Mouse (Mus musculus) kidney, postnatal 14 days (tissue): ENCODE data around the gene Grb7.

Source experiments
- DNase-seq: peaks from one replicate; pipeline ENCODE4 v3.0.0; 2022; ENCODE audit warnings: mixed read lengths

The Grb7 gene

DNA sequence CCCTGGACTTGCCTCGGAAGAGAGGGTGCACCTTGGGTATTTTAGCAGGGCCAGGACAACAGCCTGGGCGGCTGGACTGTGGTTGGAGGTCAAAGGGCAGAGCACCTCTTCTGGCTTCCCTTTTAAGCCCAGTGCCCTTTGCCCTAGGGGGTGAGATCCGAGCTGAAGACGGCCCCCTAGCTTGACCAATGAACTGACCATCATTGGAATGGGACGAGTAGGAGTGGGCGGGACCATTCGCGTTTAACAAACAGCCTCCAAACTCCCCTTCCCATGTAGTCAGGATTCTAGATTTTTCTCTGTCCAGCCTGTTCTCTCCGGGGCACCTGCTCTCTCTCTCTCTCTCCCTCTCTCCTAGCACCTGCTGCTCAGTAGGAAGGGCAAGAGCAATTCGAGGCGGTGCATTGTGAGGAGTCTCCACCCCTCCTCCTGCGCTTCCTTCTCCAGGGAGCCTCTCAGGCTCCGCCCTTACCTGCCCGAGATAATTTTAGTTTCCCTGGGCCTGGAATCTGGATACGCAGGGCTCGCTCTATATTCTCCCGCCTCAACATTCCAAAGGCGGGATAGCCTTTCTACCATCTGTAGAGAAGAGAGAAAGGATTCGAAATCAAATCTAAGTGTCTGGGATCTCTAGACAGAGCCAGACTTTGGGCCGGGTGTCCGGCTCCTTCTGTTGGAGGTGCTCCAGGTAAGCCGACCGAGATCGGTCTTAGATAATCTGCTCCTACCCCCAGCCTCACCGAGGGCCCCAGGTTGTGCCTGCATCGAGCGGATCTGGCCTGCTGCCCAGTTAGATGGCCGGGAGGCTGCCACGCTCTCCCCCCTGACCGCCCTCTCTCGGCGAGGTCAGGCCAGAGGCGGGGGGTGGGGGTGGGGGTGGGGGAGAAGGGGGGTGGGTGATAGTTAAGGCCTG, 624 bp downstream of the Grb7 start:
- DNase-seq, result peak; percentile 88

DNA sequence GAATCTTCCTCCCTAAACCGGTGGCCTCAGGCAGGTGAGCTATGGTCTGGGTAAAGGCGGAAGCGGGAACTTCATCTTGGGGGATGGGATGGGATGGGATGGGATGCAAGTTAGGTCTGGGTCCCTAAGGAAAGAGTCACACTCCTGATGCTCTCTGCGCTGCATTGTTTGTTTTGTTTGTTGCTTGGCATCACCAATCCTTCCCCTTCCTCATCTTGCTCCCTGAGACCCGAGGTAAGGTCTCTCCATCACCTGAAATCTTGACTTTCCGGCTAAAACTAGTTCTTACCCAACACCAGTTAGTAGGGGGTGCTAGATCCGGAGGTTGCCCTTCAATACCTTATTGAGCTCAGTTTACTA, 1.3 kb downstream of the Grb7 start:
- DNase-seq, result no peak

DNA sequence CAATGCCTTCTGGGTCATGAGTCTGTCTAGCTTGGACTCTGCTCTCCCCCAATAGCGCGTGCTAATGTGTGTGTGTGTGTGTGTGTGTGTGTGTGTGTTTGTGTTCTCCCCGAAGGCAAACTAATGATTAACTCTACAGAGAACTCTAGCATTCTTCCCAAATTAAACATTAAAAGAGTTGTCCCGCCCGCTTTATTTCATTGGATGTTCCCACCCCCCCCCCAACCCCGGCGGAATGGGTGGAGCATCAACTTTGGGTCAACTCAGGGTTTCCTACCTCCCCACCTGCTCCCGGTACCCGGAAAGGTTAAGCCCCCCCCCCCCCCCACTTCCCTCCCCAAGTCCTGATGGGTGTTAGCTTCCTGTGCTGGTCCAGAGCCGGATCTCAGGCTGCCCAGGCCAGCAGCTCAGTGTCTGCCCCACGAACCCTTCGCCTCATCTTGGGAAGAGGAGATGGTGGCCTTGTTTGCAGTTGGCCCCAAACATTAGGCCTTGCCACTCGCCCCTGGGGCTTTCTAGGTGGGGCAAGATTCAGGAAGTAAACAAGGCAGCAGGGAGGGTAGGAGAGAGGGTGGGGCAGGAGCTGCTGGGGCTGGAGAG, 2.1 kb downstream of the Grb7 start:
- DNase-seq, result peak; percentile 86

DNA sequence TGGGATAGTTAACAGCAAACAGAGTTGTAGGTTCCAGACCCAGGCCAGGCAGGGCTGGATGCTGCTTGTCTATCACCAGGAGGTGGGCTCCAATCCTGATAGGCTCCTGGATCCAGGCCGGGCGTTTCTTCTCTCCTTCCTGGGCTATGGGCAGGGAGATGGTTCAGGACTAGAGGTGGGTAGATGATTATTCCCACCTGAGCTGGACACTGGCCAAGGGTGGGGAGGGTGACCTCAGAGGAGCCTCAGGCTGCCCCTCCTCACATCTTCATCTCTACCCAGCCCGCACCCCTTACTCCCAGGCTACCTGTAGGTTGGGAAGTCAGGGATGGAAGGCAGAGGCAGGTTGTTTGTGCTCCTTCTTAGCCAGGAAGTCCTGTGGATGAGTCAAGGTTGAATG, 3.2 kb downstream of the Grb7 start:
- peak; percentile 33 for DNase-seq

DNA sequence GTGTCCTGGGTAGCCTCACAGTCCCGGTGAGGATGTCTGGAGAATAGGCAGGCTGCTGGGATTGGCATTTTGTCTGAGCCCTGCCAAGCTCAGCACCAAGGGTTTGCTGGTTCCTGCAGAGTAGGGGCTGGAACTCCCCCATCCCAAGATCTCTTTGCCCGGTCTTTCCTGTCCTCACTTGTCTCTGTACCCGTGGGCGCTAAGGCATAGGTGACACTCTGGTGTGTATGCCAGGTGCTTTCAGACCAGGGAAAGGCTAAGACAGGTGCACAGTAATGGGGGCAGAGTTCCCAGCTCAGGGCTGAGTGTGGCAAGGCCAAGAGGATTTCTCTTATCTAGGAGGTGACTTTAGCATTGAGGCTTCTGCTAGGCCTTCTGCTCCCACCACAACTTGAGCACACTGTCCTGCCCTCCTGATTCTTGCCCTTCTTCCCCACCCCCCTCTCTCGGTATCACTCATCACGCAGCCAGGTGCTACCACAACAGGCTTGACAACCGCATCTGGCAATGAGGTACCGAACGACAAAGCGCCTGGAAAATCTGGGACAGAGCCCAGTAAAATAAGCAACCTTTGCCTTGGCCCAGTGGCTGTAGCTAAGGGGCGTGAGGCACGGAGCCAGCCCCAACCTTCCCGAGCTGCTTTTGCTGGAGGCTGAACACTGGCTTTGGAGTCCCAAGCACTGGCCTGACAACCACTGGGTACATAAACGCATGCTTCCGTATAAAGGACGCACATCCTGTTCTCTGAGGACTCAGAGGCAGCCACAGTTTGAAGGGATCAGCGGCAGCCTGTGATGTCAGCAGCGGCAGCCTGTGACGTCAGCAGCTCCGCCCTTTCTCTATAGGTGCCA, 4.0 kb downstream of the Grb7 start:
- DNase-seq, result peak; percentile 68

DNA sequence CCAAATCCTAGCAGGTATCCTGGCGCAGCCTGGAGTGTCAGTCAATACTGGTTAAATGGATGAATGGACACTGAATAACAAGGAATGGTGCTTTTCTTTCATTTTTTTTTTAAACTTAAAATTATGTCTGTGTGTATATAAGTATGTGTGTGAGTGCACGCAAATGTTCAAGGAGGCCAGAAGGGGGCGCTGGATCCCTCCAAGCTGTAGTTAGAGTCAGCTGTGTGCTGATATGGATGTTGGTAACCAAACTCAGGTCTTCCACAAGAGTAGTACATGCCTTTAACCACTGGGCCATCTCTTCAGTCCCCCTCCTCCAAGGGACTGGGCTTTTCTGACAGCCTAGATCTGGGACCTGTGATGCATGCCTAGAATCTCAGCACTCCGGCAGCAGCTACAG, 9.3 kb downstream of the Grb7 start:
- no peak for DNase-seq

DNA sequence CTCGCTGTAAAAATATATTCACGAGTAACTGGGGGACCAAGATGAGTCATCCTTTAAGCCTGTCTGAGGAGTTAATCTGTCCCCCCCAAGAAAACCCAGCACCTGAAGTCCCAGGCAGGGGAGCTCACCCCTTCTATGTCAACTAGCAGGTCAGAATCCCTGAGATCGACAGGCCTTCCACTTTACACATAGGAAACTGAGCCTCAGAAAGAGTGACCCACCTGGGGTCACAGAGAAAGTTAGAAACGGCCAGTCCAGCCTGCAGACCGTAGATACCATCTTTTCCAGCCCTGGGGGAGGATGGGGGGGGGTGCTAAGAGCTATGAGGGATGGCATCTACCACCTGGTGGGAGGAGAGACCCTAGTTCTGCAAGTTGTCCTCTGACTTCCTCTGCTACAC, 10.4 kb downstream of the Grb7 start:
- DNase-seq, result no peak

DNA sequence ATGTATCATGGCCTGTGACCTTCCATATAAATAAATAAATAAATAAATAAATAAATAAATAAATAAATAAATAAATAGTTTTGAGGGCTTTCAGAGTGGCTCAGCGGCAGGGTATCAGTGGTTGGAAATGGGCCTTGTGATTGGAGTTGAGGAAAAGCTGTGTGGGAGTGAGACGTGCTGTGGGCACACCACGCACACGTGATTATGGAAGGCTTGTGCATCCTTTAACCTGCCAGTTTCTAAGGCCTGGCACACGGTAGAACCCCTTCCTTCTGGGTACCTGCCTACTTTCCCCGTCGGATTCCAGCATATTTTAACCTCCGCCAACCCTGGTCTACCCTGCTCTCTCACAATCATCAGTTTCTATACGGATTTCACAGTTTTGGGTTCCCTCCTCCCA, 10.8 kb downstream of the Grb7 start:
- DNase-seq, result no peak

DNA sequence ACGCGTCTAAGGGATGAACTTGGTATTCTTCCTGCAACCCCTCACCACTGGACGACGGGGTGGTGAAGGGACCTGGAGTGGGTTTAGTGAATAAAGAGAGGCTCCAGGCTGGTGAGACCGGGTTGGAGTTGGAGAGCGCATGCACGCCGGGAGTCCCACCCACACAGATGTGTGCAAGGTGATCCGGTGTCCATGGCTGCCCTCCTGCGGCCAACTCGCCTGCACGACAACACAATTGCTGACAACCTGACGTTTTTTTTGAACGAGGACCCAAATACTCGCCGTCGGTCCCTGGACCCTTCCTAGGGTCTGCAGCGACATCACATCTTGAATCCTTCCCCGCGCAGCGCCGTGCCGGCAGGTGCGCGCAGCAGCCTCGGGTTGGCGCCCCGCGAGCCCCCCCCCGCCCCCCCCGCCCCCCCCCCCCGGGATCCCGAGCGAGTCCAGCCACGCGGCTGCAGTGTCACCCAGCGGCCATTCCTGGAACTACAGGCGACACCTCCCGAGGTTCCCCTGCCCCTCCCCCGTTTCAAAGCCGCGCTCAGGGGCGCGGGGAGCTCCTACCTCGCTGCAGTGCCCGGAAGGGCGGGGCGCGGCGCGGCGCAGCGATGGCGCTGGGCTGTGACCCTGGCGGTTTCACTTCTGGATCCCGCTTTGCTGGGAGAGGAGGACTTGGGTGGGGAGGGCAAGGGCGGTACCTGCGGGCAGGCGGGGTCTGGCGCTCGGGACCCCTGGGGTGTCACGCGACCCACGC, 11.3 kb downstream of the Grb7 start:
- peak; percentile 90 for DNase-seq

DNA sequence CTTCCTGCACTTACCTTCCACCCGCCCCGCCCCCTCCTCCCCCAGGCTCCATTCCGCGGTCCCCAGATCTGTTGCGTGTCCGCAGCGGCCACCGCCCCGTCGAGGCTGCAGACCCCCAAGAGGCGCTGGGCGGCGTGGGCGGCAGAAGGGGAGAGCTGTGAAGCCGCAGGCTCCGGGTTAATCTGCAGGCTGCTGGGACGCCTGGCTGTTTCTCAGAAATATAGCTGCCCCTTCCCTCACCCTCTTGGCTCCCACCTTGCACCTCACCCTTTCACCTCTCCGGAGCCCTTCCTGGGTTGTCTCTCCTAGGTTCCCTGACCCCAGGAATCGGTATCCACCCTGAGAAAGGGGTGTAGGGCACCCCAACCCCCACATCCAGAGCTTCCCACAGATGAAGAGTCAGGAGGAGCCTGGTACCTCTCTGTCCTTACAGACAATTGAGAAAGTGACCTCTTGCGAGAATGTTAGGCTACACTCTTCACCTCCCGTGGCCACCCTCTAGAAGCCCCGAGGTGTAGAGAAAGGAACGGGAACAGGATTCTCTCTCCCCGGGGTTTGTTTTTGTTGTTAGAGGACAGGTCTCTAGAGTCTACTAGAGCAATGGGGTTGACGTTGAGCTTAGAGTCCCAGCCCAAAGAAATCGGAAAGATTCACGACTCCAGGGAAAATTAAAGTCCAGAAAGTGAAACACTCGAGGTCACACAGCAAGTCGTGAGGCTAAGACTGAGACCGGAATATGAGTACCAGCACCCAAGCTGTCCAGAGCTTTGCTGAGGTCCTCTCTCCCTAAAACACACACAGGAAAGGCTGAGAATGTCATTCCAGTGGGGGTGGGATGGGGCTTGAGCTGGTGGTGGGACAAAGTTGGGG, 12.2 kb downstream of the Grb7 start:
- no peak for DNase-seq

DNA sequence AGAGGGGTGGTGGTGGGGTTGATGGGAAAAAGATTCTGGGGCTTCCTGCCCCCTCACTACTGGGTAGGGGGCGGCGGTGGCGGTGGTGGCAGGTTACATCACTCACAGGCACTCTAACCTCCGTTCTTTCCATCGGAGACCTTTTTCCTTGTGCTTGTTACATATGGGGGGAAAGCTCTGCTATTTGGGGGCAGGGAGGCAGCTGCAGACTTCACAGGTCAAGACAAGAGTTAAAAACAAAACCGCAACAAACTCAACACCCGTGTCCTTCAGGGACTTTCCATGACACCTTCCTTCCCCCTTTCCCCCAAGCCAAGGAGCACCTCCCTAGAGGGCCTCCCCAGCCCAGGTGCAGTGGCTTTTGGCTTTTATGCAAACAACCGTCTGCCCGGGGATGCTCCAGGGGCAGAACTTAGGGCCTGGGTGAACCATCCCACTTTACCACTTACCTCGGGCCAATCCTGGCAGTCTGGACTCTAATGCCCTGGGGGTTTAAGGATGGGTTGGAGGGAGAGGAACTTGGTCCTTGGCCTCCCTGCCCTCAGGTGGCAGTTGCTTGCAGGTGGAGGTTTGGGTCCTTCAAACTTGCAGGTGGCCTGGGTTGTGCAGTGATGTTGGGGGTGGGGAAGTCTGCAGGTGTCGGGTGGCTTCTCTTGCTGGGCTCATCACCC, 13.0 kb downstream of the Grb7 start:
- no peak for DNase-seq

DNA sequence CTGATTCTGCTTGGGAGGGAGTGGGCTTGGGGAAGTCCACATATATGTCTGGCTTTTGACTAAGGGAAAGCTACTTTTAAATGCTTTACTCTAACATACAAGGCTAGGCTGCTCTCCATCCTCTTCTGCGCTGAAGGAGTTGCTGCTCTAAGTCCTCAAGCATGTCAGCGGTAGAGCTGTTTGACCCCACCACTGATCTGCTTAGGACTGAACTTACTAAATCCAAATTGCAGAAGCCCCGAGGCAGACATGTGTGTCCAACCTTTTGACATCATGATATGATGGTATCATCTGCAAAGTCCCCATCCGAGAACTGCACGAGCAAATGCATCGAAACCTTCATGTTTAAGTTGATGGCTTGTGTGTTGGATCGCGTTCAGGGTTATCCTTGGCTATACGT, 13.7 kb downstream of the Grb7 start:
- DNase-seq, result no peak

DNA sequence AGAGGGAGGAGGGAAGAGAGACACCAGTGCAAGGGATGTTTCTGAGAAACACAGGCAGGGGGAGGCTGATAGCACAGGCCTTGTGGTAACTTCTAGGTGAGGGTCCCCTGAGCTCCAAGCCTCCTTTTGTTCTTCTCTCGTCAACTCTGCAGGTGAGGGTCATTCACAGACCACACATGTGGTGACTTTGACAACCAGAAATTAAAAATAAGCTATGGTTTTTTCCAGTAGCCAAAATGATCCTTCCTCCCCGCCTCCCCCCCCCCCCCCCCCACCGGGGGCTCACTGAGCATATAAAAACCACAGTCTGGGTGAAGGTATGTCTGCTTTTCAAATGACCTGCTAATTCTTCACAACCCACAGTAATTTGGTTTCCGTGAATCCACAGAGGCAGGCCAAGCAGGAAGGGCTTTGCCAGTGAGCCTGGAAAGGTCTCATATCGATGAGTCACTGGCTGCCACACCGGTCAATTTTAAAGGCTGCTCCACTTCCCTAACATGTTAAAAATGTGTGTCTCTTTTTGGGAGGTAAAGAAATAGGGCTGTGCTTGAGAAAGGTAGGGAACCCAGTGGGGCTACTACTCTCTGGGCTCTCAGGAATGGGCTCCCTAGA, 15.0 kb downstream of the Grb7 start:
- DNase-seq, result no peak

DNA sequence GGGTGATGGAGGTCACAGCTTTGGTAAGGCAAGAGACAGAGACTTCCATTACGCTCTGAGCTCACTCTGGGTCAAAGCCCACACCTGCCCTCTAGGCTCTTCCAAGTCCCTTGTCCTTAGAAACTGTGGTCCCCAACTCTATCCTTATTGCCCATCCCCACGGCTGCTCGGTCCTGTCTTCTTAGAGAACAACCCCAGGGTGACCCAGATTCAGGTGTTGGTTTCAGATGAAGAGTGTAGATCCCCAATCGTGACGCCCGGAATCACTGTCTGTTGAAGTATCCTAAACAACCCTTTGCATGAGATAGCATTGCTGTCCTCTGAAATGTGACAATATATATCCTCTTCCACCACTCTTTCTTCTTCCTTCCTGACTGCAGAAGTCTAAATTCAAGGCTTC, 16.1 kb downstream of the Grb7 start:
- no peak for DNase-seq

DNA sequence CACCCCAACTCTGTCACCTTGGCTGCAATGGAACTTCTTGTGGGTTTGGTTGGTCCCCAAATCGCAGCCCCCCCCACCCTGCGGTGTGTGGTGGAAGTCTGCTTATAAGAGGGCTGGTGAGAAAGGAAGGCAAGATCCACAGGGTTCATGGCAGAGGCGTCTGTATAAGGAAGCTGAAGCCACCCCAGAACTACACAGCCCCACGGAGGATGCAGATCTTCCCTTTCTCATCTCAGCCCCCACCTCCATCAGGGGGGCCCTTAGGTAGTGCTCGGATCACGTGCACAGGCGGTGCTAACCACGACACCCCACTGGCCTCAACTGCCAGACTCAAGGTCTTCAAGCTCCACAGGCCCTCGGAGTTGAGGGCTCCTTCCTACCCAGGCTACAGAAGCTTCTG, 17.7 kb downstream of the Grb7 start:
- no peak for DNase-seq

DNA sequence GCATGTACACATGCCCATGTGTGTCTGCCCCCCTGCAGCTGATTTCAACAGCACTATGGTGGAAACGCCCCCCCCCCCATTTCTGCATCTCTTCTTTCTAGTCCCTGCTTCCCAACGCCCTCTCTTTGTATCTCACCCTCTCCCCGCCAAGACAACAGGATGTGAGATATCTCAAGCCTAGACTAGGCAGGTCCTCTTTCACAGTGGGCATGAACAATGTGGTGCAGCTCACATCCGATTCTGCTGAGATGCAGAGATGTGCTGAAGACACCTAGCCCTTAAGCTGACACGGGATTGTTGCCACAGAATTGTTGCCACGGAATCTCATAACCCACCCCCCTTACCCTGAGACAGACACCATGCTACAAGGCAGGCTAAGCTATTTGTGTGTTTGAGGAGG, 18.3 kb downstream of the Grb7 start:
- DNase-seq, result no peak

DNA sequence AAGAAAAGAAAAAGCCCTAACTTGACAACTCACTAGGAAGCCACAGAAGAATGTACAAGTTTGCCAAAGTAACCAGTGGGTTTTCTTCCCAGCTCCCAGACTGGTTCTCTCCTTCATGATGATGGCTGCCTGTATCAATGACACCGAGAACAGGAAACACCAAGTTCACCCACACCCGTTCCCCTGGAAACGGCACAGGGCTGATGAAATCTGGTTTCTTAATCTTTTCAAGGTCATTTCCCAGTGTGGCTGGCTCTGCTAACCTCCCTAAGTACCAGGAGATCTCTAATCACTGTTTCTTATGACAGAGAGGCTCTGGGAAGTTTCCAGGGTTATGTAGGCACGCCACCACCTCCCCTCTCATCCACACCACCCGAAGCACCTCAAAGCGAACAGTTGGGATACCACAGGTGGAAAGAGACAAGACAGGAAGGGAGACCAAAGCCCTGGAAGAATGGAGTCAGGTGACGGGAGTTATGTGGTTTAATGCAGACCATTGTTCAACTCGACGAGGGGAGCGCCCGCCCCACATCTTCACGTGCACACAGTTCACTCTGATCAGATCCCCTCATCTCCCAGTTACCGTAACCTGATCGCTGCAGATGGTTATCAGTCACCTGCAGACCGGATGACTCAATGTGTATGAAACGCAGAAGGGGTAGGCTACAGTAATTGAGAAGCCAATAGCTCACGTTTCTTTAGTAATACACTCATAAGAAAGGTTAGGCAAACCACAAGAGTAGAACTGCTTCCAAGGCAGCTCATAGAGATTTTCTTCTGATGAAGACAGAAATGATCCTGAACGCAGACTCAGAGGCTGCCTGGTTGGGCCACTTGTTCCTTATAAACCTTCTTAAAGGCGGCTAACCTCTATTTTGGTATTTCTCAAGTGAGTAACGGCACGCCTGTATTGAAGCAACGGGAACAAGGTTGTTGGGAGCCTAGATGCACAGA, 23.8 kb downstream of the Grb7 start:
- DNase-seq, result no peak

DNA sequence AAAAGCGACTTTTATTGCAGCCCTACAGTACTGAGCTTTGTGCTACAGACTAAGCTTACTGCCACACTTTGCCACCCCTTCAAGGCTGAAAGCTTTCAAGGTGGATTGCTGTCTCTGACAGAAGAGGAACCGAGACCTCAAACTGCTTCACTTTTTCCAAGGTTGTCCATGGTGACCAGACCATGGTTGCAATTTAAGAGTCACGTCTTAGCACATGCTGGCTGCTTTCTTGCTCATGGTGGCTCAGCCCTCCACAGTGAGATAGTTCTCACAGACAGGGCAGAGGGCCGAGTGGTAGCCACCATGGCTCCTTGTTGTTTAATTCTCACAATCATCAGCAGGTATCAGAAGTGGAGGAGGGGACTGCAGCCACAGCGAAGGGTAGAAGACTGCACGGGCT, 24.6 kb downstream of the Grb7 start:
- DNase-seq, result no peak

DNA sequence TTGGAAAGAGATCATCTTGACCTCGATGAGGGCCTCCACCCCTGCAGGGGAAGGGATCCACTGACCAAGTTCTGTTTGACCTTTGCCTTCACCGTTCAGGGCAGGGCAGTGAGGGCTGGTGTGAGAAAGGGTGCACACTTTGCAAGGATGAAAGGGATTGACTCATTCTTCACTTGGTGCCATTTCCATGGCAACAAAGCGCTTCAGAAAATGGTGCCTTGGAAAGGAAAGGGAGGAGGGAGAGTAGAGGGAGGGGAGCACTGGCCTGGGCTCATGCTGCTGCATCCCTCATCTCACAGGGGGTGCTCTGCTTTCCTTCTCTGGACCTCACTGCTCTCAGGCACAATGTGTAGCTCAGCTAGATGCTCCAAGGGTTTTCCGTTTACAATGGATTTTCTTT, 26.5 kb downstream of the Grb7 start:
- DNase-seq, result no peak
